Mouse (Mus musculus): ENCODE results near the gene Mtor.

Gene Mtor

GRCm38 (mm10) chr4:148448179-148448852 is at the start of gene Mtor:
TSS of gene Mtor (plus strand) at chr4:148448611.
- CTCF ChIA-PET, result no interaction called here

DNA sequence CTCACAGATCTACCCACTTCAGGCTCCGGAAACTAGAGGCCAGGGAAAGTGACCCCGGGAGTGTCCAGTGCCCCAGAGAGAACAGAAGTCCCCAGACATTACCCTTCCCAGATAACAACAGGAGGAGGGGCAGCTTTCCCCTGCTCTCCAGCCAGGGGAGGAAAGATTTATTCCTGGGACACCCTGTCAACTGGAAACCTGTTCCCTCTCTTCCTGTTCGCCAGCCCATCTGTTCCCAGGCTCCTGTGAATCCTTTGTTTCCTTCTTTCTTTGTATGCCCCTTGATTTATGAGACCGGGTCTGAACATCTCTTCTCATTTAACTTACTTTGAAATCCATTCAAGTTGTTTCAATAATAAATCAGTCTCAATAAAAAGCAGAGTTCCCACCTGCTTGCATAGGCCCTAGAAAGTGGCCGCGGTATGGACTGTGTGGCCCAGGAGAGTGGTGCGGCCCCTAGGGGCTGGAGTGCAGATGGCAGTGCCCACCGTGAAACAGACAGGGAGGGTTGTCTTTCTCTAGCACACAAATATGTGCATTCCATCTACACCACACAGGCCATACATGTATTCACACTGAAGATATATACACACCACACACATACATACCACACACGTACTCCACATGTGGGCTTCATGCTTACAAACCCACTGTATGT is 48.8 kb upstream of the Mtor start:
- CTCF ChIA-PET, result no interaction called here

DNA sequence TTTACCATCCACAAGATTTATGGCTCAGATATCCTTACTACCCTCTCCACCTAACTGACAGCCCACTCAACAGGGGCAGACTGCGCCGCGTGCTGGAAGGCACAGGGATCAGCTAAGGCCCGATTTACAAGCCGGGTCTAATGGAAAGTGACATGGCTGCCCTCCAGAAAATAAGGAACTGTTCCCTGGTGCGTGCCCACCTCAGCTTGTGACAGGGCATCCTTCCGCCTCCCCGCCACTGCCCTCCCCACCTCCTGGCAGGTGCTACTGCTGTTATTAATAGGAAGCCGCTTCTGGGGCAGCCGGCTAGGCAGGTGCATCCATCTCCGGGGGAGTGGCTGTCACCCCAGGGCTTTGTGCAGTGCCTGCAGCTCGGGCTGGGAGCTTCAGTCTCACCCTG is 45.0 kb upstream of the Mtor start:
- CTCF ChIA-PET, result no interaction called here

DNA sequence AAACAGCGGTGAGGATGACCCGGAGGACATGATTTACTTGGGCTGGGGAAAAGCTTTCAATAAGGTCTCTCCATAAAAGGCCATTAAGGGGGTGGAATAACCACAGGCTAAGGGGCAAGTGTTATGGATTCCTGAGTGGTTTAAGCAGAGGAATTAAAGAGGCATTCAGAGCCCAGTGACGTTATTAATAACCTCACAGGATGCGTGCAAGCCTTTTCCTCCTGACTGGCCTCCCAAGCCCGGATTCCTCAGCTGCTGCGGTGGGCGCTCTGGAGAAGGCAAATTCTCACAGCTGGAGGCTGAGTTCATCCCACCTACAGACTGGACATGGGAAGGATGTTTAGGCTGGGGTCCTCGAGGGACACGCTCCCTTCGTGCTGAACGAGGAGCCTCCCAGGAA is 43.7 kb upstream of the Mtor start:
- CTCF ChIA-PET, result no interaction called here

DNA sequence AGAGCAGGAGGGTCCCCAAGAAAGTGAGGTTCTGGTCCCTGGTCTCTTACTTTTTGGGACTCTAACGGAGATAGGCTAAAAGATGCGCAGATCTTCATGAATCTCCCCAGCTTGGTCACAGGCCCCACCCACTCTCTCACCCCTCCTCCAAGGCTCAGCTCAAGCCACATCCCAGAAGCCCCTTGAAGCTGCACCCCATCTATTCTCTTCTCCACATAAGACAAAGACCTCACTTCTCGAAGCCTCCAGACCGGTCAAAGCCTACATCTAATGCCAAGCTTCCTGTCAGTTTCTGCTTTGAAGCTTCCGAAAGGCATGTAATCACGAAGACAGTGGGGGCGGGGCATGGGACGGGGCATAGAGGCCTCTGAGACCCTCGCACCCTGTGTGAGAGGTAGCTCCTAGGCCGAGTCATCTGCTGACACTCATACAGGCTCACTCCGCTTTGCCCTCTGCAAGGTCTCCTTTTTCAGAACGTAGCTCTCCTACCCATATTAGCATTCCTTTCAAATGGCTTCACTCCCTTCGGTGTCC is 43.1 kb upstream of the Mtor start:
- CTCF ChIA-PET, result no interaction called here

DNA sequence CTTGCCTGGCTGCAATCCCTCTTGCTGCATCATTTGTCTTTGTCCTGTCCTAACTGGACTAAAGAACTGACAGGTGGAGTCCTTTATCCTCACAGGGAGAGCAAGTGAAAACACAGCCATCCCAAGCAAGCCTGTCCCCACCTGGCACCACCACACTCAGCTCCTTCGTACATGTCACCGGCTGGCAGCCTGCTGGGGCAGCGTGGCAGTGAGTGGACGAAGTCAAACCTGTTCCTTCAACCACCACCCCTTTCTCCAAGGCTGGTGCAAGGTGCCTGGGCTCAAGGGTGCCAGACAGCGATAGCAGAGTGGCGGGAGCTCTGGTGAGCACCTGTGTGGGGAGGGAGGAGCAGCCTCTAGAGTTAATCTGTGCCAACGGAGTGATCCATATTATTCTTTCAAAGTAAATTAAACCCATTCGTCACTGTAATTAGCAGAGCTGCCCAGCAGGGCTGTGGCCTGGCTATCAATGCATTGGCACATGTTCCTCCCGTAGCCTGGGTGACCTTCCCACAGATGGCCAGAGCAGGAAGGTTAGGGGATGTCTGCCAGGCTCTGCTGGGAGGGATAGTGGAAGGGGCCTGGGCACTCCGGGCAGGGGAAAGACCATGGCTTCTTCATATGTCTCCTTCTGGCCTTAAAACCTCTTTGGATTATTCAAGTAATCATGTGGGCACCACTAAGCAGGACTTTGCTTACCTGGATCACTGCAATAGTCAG is 40.0 kb upstream of the Mtor start:
- CTCF ChIA-PET, result no interaction called here

DNA sequence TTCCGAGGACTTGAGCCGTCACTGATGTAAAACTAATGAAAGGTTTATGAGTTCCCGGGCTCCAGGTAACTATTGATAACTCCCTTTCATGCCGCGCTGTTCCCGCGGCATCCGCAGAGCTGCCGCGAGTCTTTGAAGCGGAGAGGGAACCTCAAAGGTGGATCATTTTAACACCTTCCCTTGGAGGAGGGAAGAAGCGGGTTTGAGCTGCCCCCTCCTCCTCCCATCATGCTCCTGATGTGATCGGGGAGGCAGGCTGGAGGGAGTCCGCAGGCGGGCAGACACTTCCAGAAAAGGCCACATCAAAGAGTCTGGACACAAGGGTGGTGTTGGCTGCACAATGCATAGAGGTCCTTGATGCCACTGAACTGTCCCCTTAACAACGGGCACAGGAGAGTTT is 32.8 kb upstream of the Mtor start:
- CTCF ChIA-PET, result no interaction called here

DNA sequence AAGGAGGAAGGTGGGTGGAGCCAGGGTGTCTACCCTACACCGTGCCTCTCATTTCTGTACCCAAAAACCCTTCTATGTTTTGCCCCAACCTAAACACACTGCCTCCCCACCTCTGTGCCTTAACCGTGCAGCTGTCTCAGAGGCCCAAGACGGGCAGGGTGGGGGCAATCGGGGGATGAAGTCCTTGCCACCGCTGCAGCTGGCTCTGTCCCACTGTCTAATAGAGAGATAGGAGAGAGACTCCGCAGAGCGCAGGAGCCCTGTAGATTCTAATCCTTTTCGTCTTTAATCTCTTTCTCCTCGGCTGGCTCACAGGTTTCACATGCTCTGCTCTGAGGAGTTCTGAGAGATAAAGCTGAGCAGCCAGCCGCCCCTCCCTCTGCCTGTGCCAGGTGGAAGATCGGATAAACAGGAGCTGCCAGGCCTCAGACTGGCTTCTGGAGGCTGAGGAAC is 31.3 kb upstream of the Mtor start:
- CTCF ChIA-PET, result no interaction called here

DNA sequence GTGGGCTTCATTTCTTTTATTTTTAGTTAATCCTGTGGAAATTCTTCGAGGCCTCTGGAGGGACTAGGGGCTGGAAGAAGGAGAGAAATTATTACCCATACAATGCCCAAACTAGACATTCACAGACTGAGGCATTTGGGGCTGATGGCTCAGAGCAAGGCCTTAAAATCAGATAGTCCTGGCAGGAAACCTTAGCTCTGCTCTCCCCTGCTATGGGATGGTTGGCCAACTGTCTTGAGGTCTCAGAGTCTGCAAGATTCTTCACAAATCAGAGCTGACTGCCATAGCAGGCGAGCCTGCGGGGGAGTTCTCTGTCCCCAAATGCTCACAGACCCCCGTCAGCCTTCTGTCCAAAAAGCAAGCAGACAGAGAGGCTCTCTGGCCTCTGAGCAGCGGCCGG is 30.9 kb upstream of the Mtor start:
- CTCF ChIA-PET, result no interaction called here

- CTCF ChIA-PET, result no interaction called here
These were observed 21.2 kb upstream of the Mtor start for GRCm38 (mm10) chr4:148426950-148427850.

- CTCF ChIA-PET, result no interaction called here
These were observed 19.9 kb upstream of the Mtor start for GRCm38 (mm10) chr4:148428544-148428943.

DNA sequence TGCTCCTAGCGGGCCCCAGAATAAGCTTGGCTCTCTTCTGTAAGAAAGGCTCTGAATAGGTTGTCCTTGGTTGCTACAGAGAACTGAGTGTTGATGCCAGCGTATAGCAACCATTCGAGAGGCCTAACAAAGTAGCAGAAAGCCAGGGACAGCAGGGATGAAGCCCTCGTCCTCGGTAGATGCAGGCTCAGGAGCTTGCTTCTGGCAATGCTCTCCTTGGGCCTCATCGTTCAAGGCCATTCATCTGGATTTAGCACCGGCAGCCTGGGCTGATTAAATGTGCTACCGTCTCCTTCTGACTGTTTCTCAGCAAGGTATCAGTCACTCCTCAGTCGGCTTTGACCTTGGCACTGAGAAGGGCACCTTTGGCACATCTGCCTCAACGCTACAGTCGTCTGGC is 19.3 kb upstream of the Mtor start:
- CTCF ChIA-PET, result no interaction called here

- CTCF ChIA-PET, result no interaction called here
These were observed 18.7 kb upstream of the Mtor start for GRCm38 (mm10) chr4:148429686-148430085.

GRCm38 (mm10) chr4:148430880-148431519 is 17.4 kb upstream of the Mtor start:
- CTCF ChIA-PET, result no interaction called here

GRCm38 (mm10) chr4:148432488-148432887 is 15.9 kb upstream of the Mtor start:
- CTCF ChIA-PET, result interaction anchor here (0.7 kb wide), 1 partner anchor 58 kb away, joined by 16 read pairs; no protein-coding TSS in a partner anchor

DNA sequence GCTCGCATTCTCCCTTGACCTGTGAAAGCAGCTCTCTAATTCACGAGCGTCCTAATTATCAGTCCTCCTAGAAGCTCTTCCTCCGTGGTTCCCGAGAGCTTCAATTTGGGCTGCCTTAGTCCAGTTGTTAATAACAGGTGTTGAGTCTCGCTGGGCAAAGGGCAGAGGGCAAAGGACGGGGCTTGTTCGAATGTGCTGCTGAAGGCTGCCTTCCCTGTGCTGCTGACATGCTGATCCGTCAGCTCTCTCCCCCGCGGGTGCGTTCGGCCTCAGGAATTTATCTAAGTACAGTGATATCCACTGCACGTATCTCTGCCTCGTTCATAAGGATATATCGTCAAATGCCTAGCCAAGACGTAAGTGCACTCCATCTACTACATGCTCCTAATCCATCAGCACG is 15.1 kb upstream of the Mtor start:
- CTCF ChIA-PET, result no interaction called here

DNA sequence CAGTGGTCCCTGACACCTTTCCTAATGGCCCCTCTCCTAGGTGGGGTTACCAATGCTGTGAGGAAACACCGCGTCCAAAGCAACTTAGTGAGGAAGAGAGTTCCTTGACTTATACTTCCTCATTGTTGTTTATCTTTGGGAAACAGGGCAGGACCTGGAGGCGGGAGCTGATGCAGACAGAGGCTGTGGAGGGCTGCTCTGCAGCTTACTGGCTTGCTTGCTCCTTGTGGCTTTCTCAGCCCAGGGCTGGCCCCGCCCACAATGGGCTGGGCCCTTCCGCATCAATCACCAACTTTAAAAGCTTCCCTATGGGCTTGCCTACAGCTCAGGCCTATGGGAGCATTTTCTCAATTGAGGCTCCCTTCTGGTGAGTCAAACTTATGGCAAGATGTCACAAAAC is 14.6 kb upstream of the Mtor start:
- CTCF ChIA-PET, result no interaction called here

GRCm38 (mm10) chr4:148434554-148434953 is 13.9 kb upstream of the Mtor start:
- CTCF ChIA-PET, result no interaction called here

- CTCF ChIA-PET, result no interaction called here
These were observed 13.3 kb upstream of the Mtor start for GRCm38 (mm10) chr4:148435106-148435505.

GRCm38 (mm10) chr4:148435657-148436330 is 12.6 kb upstream of the Mtor start:
- CTCF ChIA-PET, result no interaction called here

GRCm38 (mm10) chr4:148441931-148442330 is 6.5 kb upstream of the Mtor start:
- CTCF ChIA-PET, result no interaction called here
